Mouse (Mus musculus) kidney, postnatal 10 days (tissue): ENCODE results near the gene Ppan.
A peak's percentile ranks its signal among the peaks of the same experiment; 100 is the strongest.

Source experiments
- DNase-seq: peaks from one replicate; pipeline ENCODE4 v3.0.0; 2021; ENCODE audit warnings: mixed read lengths

Ppan gene

GRCm38 (mm10) chr9:20879097-20879792 lies 8.7 kb upstream of the Ppan start, which contains the start of gene Angptl6:
Gene Angptl6, minus strand, starts transcription at chr9:20879727.
- no peak for DNase-seq

- no peak for DNase-seq
Observed at GRCm38 (mm10) chr9:20886563-20886962, 1.4 kb upstream of the Ppan start.

GRCm38 (mm10) chr9:20887191-20887590 lies 784 bp upstream of the Ppan start:
- DNase-seq = no peak

GRCm38 (mm10) chr9:20888386-20888765 lies 401 bp downstream of the Ppan start:
- DNase-seq = no peak

GRCm38 (mm10) chr9:20889185-20890141 lies 1.5 kb downstream of the Ppan start:
- DNase-seq = no peak

GRCm38 (mm10) chr9:20890411-20890810 lies 2.4 kb downstream of the Ppan start:
- DNase-seq = no peak

GRCm38 (mm10) chr9:20891339-20892103 lies 3.5 kb downstream of the Ppan start:
- peak; percentile 25 for DNase-seq

- DNase-seq = no peak
Observed at GRCm38 (mm10) chr9:20892104-20892653, 4.2 kb downstream of the Ppan start.

GRCm38 (mm10) chr9:20893069-20893468 lies 5.1 kb downstream of the Ppan start:
- DNase-seq = no peak

- DNase-seq = no peak
Observed at GRCm38 (mm10) chr9:20893590-20894343, 5.8 kb downstream of the Ppan start.

GRCm38 (mm10) chr9:20894629-20895028 lies 6.7 kb downstream of the Ppan start:
- no peak for DNase-seq

GRCm38 (mm10) chr9:20895382-20895781 lies 7.4 kb downstream of the Ppan start:
- no peak for DNase-seq

- no peak for DNase-seq
Observed at GRCm38 (mm10) chr9:20897736-20898510, 9.9 kb downstream of the Ppan start.

- DNase-seq = peak; percentile 93
Observed at GRCm38 (mm10) chr9:20898511-20899073, 10.6 kb downstream of the Ppan start, which contains the start of gene Eif3g. Gene Eif3g, minus strand, starts transcription at chr9:20898623.

GRCm38 (mm10) chr9:20901466-20902173 lies 13.6 kb downstream of the Ppan start:
- DNase-seq = peak; percentile 48

GRCm38 (mm10) chr9:20902174-20902491 lies 14.2 kb downstream of the Ppan start:
- no peak for DNase-seq

GRCm38 (mm10) chr9:20909948-20910347 lies 22.0 kb downstream of the Ppan start:
- no peak for DNase-seq

- DNase-seq = peak; percentile 53
Observed at GRCm38 (mm10) chr9:20916160-20916559, 28.2 kb downstream of the Ppan start.

GRCm38 (mm10) chr9:20923258-20923657 lies 35.3 kb downstream of the Ppan start:
- no peak for DNase-seq
